Mouse (Mus musculus): Measurements from ENCODE around the gene Fut1. TPM values are rescaled to one million over a fixed set of nuclear protein-coding genes. Genes with fewer than 3 reads are reported as not detected.
"Not testable (repeated sequence)": the region's sequence is repeated elsewhere in the genome, so short reads cannot be mapped to it uniquely, and the experiment has no call there.

Fut1 gene
- polyA plus RNA-seq, 1 experiment from 2014 or later, result 0.13 TPM

DNA sequence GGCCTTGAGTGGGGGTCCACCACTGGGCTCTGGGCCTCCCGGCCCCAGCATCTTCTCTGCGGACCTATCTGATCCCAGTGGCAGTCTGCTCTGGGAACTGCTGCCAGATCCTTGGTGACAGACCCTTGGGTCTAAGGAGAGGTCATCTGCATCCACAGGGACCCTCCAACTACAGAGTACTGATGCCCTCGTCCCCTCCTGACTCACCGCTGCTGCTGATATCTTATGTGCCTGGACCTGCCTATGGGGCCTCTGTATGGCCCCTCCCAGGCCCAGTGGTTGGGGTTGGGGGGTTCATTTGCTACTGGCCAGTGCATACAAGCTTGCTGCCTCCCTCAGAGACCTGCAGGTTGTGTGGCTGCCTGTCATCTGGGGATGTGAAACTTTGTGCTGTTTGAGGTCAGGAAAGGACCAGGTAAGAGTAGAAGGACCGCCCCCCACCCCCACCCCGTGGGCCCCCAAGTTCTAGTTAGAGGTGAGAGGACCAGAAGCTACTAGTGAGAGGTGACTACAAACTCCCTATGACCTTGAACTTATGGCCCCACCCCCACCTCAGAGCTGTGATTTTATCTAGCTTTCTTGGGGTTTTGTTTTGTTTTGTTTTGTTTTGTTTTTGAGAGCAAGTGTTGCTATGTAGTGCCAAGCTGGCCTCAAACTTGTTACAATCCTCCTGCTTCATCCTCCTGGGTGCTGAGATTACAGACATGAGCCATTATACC, 27.9 kb downstream of the Fut1 start:
- Histone ChIP-seq H3K4me2 (peak overlapping the region; percentile 70; the same call in 1 of the 2 replicates), H3K27me3 (ENCODE audit: insufficient read depth, low read length) (no peaks in the 10 kb centered on the region), H3K4me3 (ENCODE audit: low read depth, low read length) (no peak overlapping the region), H3K9ac (peak overlapping the region; percentile 29; the same call in 1 of the 2 replicates), H3K4me1 (ENCODE audit: insufficient read depth) (peaks cover 21% of the 10 kb centered on the region), H3K27ac (ENCODE audit: low read depth) (no peak overlapping the region), H3K36me3 (ENCODE audit: insufficient read depth) (no peaks in the 10 kb centered on the region), H3K9me3 (ENCODE audit: low read depth, low read length) (no peaks in the 10 kb centered on the region)
- no peak for ATAC-seq (ENCODE audit: insufficient read depth)
- no peak for DNase-seq
- WGBS, result 67% methylated on average over 6 of the region's 6 CpGs
- TF ChIP-seq CTCF (IDR thresholded peaks at IDR 0.05; ENCODE audit: low read depth), result no peak

DNA sequence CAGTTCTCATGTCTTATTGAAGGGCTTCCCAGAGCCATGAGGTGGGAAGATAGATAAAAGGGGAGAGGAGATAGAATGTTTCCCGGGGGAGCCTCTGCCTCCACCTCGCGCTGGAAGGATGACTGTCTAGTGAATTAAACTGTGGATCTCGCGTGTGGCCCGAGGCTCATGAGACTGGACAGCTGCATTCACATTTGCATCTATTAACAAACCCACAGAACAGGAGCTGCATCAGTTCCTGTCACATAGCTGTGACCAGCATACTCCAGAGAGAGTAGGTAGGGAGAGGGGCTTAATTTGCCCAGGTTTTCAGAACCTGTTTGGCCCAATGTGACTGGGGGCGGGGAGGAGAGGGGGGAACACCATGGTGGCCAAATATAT, 28.5 kb downstream of the Fut1 start:
- Histone ChIP-seq H3K27ac (ENCODE audit: low read depth) (no peak overlapping the region), H3K9me3 (ENCODE audit: low read depth, low read length) (no peaks in the 10 kb centered on the region), H3K4me3 (ENCODE audit: low read depth, low read length) (no peak overlapping the region), H3K4me1 (ENCODE audit: insufficient read depth) (peaks cover 18% of the 10 kb centered on the region), H3K9ac (no peak overlapping the region), H3K27me3 (ENCODE audit: insufficient read depth, low read length) (no peaks in the 10 kb centered on the region), H3K36me3 (ENCODE audit: insufficient read depth) (no peaks in the 10 kb centered on the region), H3K4me2 (no peak overlapping the region)
- DNase-seq (no peak), ATAC-seq (ENCODE audit: insufficient read depth) (no peak)
- TF ChIP-seq CTCF (IDR thresholded peaks at IDR 0.05; ENCODE audit: low read depth), result no peak
- 80% methylated on average over 7 of the region's 7 CpGs for WGBS

DNA sequence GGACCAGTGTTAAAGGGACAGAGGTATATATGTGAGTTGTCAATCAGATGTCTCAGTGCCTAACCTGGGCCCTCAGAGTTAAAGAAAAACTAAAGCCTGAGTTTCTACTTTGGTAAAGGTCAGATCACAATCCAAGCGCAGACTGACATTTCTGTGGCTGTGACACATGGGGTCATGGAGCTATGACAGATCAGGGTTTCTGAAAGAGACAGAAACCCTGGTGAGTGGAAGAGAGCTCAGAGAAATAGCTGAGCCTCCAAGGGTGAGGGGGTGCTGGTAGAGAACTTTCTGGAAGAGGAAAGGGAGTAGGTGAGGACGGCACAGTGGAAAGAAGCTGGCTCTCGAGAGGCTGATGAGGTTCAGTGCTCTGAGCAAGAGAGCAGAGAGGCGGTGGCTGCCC, 29.6 kb downstream of the Fut1 start:
- TF ChIP-seq CTCF (IDR thresholded peaks at IDR 0.05; ENCODE audit: low read depth), result no peak
- no peak for ATAC-seq (ENCODE audit: insufficient read depth)
- Histone ChIP-seq H3K4me2 (no peak overlapping the region), H3K27ac (ENCODE audit: low read depth) (no peak overlapping the region), H3K9me3 (ENCODE audit: low read depth, low read length) (no peaks in the 10 kb centered on the region), H3K9ac (no peak overlapping the region), H3K27me3 (ENCODE audit: insufficient read depth, low read length) (no peaks in the 10 kb centered on the region), H3K4me1 (ENCODE audit: insufficient read depth) (peaks cover 11% of the 10 kb centered on the region), H3K4me3 (ENCODE audit: low read depth, low read length) (no peak overlapping the region), H3K36me3 (ENCODE audit: insufficient read depth) (no peaks in the 10 kb centered on the region)
- 72% methylated on average over 4 of the region's 4 CpGs for WGBS
- DNase-seq, result no peak

DNA sequence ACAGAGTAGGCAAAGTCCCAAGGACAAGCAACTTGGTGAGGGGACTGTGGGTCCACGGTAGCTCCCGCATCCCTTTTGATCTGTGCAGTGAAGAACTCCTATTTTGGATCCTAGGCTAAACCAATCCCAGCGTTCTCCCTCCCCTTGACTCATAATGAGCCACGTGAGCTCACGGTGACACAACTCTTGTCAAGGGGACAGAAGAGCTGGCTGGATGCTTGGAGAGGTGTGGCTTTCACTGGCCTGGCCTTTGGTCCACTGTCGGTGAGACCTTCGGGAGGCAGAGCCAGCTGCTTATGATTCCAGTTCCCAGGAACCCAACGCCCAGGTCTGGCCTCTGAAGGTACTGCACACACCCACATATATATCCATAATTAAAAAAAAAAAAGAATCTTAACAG, 32.3 kb downstream of the Fut1 start:
- Histone ChIP-seq H3K4me1 (ENCODE audit: insufficient read depth) (no peaks in the 10 kb centered on the region), H3K27ac (ENCODE audit: low read depth) (no peak overlapping the region; the same call in 1 of the 2 replicates), H3K4me3 (ENCODE audit: low read depth, low read length) (no peak overlapping the region), H3K27me3 (ENCODE audit: insufficient read depth, low read length) (no peaks in the 10 kb centered on the region), H3K9ac (no peak overlapping the region), H3K36me3 (ENCODE audit: insufficient read depth) (no peaks in the 10 kb centered on the region), H3K9me3 (ENCODE audit: low read depth, low read length) (no peaks in the 10 kb centered on the region), H3K4me2 (no peak overlapping the region)
- WGBS, result 68% methylated on average over 8 of the region's 8 CpGs
- TF ChIP-seq CTCF (IDR thresholded peaks at IDR 0.05; ENCODE audit: low read depth), result no peak
- ATAC-seq (ENCODE audit: insufficient read depth), result no peak
- DNase-seq, result no peak

DNA sequence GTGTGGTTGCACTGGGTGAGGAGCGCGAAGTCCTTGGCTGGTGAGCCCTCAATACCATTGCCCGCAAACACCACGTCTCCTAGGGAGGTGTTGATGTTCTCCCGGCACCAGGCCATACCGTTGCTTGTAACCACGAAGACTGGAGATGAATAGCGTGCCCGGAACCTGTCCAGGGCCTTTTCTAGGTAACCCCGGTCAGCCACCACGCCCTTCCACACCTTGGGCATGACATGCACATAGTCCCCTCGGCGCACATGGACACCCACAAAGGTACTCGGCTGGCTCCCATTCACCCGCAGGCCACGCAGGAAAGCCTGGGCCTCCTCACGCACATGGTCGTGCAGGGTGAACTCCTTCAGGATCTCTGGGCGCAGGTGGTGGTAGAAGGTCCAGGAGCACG, 33.4 kb downstream of the Fut1 start:
- not testable (repeated sequence) for H3K9ac ChIP-seq; H3K4me2 ChIP-seq; H3K36me3 ChIP-seq (ENCODE audit: insufficient read depth); DNase-seq; H3K4me1 ChIP-seq (ENCODE audit: insufficient read depth); H3K9me3 ChIP-seq (ENCODE audit: low read depth, low read length); ATAC-seq (ENCODE audit: insufficient read depth); H3K27me3 ChIP-seq (ENCODE audit: insufficient read depth, low read length); H3K27ac ChIP-seq (ENCODE audit: low read depth); H3K4me3 ChIP-seq (ENCODE audit: low read depth, low read length)
- WGBS, result 93% methylated on average over 19 of the region's 20 CpGs

DNA sequence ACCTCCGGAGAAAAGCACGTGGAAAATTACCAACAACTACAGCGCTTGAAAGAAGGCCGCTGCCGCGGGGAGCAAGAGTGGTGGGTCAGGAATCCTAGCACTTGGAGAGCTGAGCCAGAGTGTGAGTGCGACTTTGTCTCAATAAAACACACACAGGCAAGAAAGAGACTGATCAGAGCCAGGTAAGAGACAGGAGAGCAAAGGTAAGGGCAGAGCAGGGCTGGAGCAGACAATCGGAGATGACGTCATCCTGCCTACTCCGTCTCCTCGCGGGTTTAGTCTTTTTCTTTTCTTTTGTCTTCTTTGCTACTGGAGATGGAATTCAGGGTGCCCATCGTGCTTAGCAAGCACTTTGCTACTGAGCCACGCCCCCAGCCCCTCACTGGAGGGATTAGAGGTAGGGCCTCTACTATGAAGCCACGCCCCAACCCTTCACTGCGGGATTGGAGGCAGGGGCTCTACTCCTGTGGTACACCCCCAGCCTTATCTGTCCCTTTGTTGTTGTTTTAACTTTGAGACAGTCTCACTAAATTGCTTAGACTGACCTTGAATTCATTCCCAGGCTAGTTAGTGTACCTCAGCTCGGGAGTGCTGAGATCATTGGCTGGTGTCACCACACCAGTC, 37.4 kb downstream of the Fut1 start:
- Histone ChIP-seq H3K36me3 (ENCODE audit: insufficient read depth) (no peaks in the 10 kb centered on the region), H3K27me3 (ENCODE audit: insufficient read depth, low read length) (no peaks in the 10 kb centered on the region), H3K4me1 (ENCODE audit: insufficient read depth) (0 out of 2 replicates have a peak, but pooled peaks cover 2% of the 10 kb centered on the region), H3K9me3 (ENCODE audit: low read depth, low read length) (no peaks in the 10 kb centered on the region), H3K9ac (peak overlapping the region; percentile 16; the same call in 1 of the 2 replicates), H3K27ac (ENCODE audit: low read depth) (peak overlapping the region; percentile 36; the same call in 1 of the 2 replicates), H3K4me3 (ENCODE audit: low read depth, low read length) (no peak overlapping the region), H3K4me2 (peak overlapping the region; percentile 46)
- WGBS, result 23% methylated on average over 17 of the region's 17 CpGs
- ATAC-seq (ENCODE audit: insufficient read depth) (peak; percentile 63), DNase-seq (peak; percentile 56)
- TF ChIP-seq CTCF (IDR thresholded peaks at IDR 0.05; ENCODE audit: low read depth), result no peak

DNA sequence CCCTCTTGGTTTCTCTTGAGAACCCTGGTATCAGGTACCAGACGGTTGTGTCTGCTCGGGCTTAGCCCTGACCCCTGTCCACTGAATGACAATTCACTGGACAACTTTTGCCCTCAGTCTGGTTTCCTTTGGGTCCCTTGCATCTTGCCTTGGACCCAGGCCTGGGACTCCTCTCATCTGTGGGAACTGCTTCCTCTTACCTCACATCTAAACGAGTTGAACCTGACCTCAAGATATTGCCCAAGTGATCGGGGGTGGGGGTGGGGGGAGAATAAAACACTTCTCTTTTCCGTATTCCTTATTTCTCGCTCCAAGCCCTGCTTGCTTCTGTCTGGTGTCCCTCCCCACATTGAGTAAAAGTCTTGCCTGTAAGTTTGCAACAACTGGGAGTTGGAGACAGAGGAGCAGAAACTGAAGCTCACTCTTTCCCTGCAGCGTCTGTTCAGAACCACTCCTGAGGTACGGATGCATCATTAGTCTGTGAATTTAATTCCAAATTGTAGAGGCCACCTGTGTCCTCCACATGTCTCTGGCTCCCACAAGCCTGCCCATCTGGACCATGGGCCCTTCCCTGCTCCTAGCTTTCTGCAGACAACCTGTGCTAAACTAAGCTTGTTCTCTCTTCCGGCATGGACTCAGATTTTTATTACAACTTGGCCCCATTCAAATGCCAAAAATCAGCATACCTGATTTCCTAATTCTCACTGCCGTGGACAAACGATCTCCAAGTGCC, 43.8 kb downstream of the Fut1 start:
- no peak for ATAC-seq (ENCODE audit: insufficient read depth)
- Histone ChIP-seq H3K4me1 (ENCODE audit: insufficient read depth) (0 out of 2 replicates have a peak, but pooled peaks cover 9% of the 10 kb centered on the region), H3K36me3 (ENCODE audit: insufficient read depth) (no peaks in the 10 kb centered on the region), H3K4me2 (no peak overlapping the region), H3K27me3 (ENCODE audit: insufficient read depth, low read length) (no peaks in the 10 kb centered on the region), H3K27ac (ENCODE audit: low read depth) (no peak overlapping the region), H3K9me3 (ENCODE audit: low read depth, low read length) (no peaks in the 10 kb centered on the region), H3K4me3 (ENCODE audit: low read depth, low read length) (no peak overlapping the region), H3K9ac (no peak overlapping the region)
- WGBS, result 75% methylated on average over 11 of the region's 11 CpGs
- no peak for DNase-seq
- TF ChIP-seq CTCF (IDR thresholded peaks at IDR 0.05; ENCODE audit: low read depth), result no peak

DNA sequence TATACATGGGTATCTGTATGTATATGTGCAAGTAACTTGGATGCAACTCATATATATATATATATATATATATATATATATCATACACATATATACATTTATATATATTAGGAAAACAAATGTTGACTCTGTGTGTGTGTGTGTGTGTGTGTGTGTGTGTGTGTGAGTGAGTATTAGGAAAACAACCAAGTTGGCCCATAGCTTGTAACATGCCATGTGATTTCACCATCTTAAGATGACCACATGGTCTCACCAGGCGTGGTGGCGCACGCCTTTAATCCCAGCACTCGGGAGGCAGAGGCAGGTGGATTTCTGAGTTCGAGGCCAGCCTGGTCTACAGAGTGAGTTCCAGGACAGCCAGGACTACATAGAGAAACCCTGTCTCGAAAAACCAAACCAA, 44.6 kb downstream of the Fut1 start:
- not testable (repeated sequence) for H3K9me3 ChIP-seq (ENCODE audit: low read depth, low read length); H3K4me2 ChIP-seq; H3K27me3 ChIP-seq (ENCODE audit: insufficient read depth, low read length); H3K4me3 ChIP-seq (ENCODE audit: low read depth, low read length); H3K4me1 ChIP-seq (ENCODE audit: insufficient read depth); DNase-seq; H3K36me3 ChIP-seq (ENCODE audit: insufficient read depth); ATAC-seq (ENCODE audit: insufficient read depth); H3K27ac ChIP-seq (ENCODE audit: low read depth); H3K9ac ChIP-seq
- 83% methylated on average over 6 of the region's 6 CpGs for WGBS
